Mouse (Mus musculus): ENCODE measurements at regions not wholly inside any gene's neighbourhood (a gene's known extent, or its start where the extent isn't known, plus 50 kb on each side); places are given as distances from the start of the nearest gene placed in this dataset.

GRCm38 (mm10) chr10:119055199-119055785 lies 184.6 kb downstream of the Cand1 start:
- TF ChIP-seq CTCF (IDR thresholded peaks at IDR 0.05; ENCODE audit: low read depth, low read length), result no peak
- TF ChIP-seq POLR2A (IDR thresholded peaks at IDR 0.05; ENCODE audit: insufficient read depth, low read length), result no peak
- TF ChIP-seq EP300 (IDR thresholded peaks at IDR 0.05; ENCODE audit: insufficient read depth, low read depth, low read length), result no peak
